Mouse (Mus musculus): ENCODE data around the gene Hsf3. TPM values are rescaled to one million over a fixed set of nuclear protein-coding genes. Genes with fewer than 3 reads are reported as not detected.

The Hsf3 gene
- polyA plus RNA-seq (2014; fragmentation: Illumina TruSeq; extraction: RNeasy Lipid Tissue Mini Kit (QIAGEN cat#74804); ENCODE audit: low read depth, low replicate concordance), result 0.29 TPM

DNA sequence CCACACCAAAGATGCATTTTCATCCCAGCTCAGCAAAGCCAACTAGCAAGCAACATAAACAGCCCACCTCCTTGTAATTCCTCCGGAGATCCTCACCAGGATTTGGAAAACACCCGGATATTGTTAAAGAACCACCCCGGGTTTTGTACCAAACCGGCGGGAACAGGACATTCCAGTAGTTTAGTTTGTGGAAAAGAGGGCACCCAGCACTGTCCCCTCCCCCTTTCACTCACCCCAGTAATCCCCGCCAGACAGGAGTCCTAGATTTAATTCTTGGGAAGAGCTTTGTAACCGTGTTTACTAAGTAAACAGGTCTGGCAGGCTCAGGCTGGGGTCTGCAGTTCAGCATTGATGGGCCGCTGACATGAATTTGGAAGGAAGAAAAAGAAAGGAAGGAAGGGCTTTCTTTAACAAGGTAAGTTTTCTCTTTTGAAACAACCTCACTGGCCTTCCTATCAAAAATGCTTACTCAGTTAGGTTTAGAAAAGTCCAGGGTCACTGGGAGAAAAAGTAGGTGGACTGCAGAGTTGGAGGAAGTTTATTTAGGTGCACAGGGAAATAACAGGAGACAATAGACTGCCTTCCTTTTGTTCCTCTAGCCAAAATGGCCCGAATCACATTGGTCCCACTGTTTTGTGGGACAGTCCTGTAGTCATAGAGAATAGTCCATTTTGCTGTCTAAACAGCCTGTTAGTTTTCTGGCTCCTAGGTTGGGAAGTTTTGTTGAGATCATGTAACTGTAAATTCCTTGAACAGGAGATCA lies at the start of gene Hsf3:
TSS of gene Hsf3 (minus strand) at position 94 of the 763 bp plus-strand sequence.

DNA sequence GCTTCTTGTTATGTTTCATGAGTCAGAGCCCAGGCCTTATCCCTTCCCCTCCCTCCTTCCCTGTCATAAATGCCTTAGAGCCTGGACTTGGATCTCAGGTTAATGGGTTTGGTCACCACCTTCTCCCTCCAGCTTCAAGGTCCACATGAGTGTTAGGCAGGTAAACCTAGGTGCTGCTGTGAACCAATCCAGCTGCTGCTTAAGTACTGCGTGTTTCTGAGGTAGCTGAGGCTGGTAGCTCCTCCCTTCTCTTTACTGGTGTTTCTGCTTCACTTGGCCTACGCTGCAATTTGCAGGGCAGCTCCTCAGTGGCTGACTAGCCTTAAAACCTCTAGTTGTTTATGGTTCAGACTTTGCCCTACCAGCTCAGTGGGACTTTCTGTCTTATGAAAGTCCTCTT lies 945 bp downstream of the Hsf3 start, which contains the start of gene Heph:
TSS of gene Heph (plus strand) at position 211 of the 400 bp plus-strand sequence.

DNA sequence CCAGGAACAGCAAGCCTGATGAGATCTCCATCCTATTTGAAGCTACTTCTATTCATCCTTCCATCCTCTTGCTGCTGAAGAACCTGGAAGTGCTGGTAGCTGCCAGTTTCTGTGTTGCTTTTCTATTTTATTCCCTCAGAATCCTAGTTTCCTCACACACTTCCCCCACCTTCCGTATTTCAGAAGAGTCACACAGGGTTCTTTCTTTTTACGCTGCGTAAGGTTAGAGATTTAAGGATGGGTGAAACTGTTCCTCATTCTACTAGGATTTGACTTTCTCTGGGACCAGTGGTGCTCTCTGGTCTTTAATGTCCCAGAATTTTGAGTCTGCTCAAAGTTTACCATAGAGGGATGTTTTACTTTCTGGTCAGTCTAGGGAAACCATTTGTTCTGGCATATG lies 162.8 kb downstream of the Hsf3 start, which contains the start of gene Vsig4:
TSS of gene Vsig4 (minus strand) at position 101 of the 400 bp plus-strand sequence.

Other genes with a start within 250 kb of the Hsf3 start
- 3.4 TPM for gene Vsig4, start 162.9 kb downstream of the Hsf3 start, polyA plus RNA-seq (2014; fragmentation: Illumina TruSeq; extraction: RNeasy Lipid Tissue Mini Kit (QIAGEN cat#74804); ENCODE audit: low read depth, low replicate concordance)
- 16.0 TPM for gene Heph, start 935 bp downstream of the Hsf3 start, polyA plus RNA-seq (2014; fragmentation: Illumina TruSeq; extraction: RNeasy Lipid Tissue Mini Kit (QIAGEN cat#74804); ENCODE audit: low read depth, low replicate concordance)

Measured in adrenal gland, adult 10 weeks (tissue).